Mouse (Mus musculus): Measurements from ENCODE around the gene Gm10770. TPM values are rescaled to one million over a fixed set of nuclear protein-coding genes. Genes with fewer than 3 reads are reported as not detected.

Gm10770 gene
- polyA plus RNA-seq, 1 experiment from 2014 or later, result not detected

Other genes starting within 250 kb of the Gm10770 start
- 10.6 and 12.6 TPM in 2 replicates for gene Zfp120, start 43.0 kb downstream of the Gm10770 start, polyA plus RNA-seq (2015; fragmentation: Nextera tagmentation; extraction: Ambion mirVana)
- not detected in 2 replicates for gene Gm14139, start 2.1 kb upstream of the Gm10770 start, polyA plus RNA-seq (2015; fragmentation: Nextera tagmentation; extraction: Ambion mirVana)
- gene Zfp937, start 38.4 kb upstream of the Gm10770 start, polyA plus RNA-seq (2015; fragmentation: Nextera tagmentation; extraction: Ambion mirVana), result 9.9 and 11.9 TPM in 2 replicates
- gene Gm21994, start 75.9 kb upstream of the Gm10770 start, polyA plus RNA-seq (2015; fragmentation: Nextera tagmentation; extraction: Ambion mirVana), result 3.0 and 3.2 TPM in 2 replicates
- gene Gm14124, start 77.8 kb upstream of the Gm10770 start, polyA plus RNA-seq (2015; fragmentation: Nextera tagmentation; extraction: Ambion mirVana), result not detected in 2 replicates
- gene Gm10130, start 144.0 kb upstream of the Gm10770 start, polyA plus RNA-seq (2015; fragmentation: Nextera tagmentation; extraction: Ambion mirVana), result 0.75 and 1.3 TPM in 2 replicates
- 15.2 and 15.9 TPM in 2 replicates for gene 3300002I08Rik, start 183.1 kb upstream of the Gm10770 start, polyA plus RNA-seq (2015; fragmentation: Nextera tagmentation; extraction: Ambion mirVana)

Measured in midbrain, embryonic 15.5 days (tissue).